Mouse (Mus musculus) liver, adult 2 months (tissue): ENCODE measurements around the gene Polr2m.

Source experiments
- CTCF ChIP-seq: fragments of 200-500 bp; IDR thresholded peaks from 2 replicates; pipeline ENCODE4 v1.5.1; 2011; ENCODE audit warnings: low read depth, low read length, control low read depth
- POLR2A ChIP-seq: fragments of 200-500 bp; IDR thresholded peaks from 2 replicates; pipeline ENCODE4 v1.6.1; 2011; ENCODE audit warnings: low read length, control low read depth; ENCODE audit not compliant: insufficient read depth; ENCODE audit errors: extremely low read depth

DNA sequence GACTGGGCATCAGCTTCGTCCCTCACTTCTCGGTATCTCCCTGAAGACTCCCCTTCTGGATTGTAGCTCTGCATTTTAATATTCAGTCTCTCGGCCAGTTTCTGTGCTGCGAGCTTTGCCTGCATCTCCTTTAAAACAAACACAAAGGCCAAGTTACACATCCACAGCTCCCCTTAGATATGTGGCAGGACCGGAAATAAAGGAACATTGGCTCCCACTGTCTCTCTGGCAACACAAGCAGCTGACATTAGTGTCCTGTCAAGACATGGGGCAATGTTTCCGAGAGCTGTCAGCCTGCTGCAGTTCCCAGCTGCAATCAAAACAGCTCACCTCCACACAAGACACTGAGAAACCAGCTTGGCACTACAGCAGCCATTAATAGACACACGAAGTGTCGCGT, 6.3 kb downstream of the Polr2m start:
- TF ChIP-seq CTCF, result no peak
- TF ChIP-seq POLR2A, result no peak
